Mouse (Mus musculus) liver, adult 2 months (tissue): ENCODE data around the gene Cbx4. TPM values are rescaled to one million over a fixed set of nuclear protein-coding genes. Genes with fewer than 3 reads are reported as not detected.

ENCODE experiments used
- DNase-seq: peaks from one replicate; pipeline ENCODE4 v3.0.0-alpha.2; 2011; ENCODE audit warnings: low read depth, low spot score; ENCODE audit errors: extremely low read depth
- H3K27ac ChIP-seq: fragments of 200-500 bp; replicated peaks from 2 replicates; pipeline ENCODE4 v1.5.1; 2012; ENCODE audit warnings: low read depth, mild to moderate bottlenecking, control low read depth, inconsistent platforms, low read length; ENCODE audit not compliant: insufficient read depth
- H3K27me3 ChIP-seq: fragments of 200-500 bp; 2 replicates; pipeline ENCODE4 v1.6.1; 2012; ENCODE audit warnings: mild to moderate bottlenecking, moderate library complexity, low read length, inconsistent platforms; ENCODE audit not compliant: control insufficient read depth, insufficient read depth
- H3K36me3 ChIP-seq: fragments of 200-500 bp; 2 replicates; pipeline ENCODE4 v1.6.1; 2012; ENCODE audit warnings: low read length, inconsistent platforms; ENCODE audit not compliant: control insufficient read depth, insufficient read depth
- H3K4me1 ChIP-seq: fragments of 200-500 bp; 2 replicates; pipeline ENCODE4 v1.6.1; 2011; ENCODE audit warnings: low read length; ENCODE audit not compliant: control insufficient read depth, insufficient read depth
- H3K4me3 ChIP-seq: fragments of 200-500 bp; 2 replicates; pipeline ENCODE4 v1.5.1; 2011; ENCODE audit warnings: low read depth, mild to moderate bottlenecking, control low read depth, low read length, moderate library complexity; ENCODE audit not compliant: insufficient read depth
- H3K79me2 ChIP-seq: fragments of 200-500 bp; 2 replicates; pipeline ENCODE4 v1.6.1; 2012; ENCODE audit warnings: inconsistent platforms, mild to moderate bottlenecking, low read length, moderate library complexity; ENCODE audit not compliant: control insufficient read depth, insufficient read depth
- H3K9ac ChIP-seq: fragments of 200-500 bp; 2 replicates; pipeline ENCODE4 v1.6.1; 2012; ENCODE audit warnings: low read depth, mild to moderate bottlenecking, control low read depth, inconsistent platforms, low read length
- CTCF ChIP-seq: fragments of 200-500 bp; IDR thresholded peaks from 2 replicates; pipeline ENCODE4 v1.5.1; 2011; ENCODE audit warnings: low read depth, low read length, control low read depth
- POLR2A ChIP-seq: fragments of 200-500 bp; IDR thresholded peaks from 2 replicates; pipeline ENCODE4 v1.6.1; 2011; ENCODE audit warnings: low read length, control low read depth; ENCODE audit not compliant: insufficient read depth; ENCODE audit errors: extremely low read depth
- WGBS: fragments of 180-500 bp; shearing (Covaris S2); methylation state at CpG from one replicate; pipeline ENCODE4 v1.1.7; 2018; 5-methylcytosine and 5-hydroxymethylcytosine counted together
- polyA plus RNA-seq: library from polyadenylated mRNA; depleted of rRNA; stranded (reverse); fragments of >200 nt; gene quantifications from 2 replicates; pipeline ENCODE4 v1.2.3, GENCODE M21; 2012
- total RNA-seq: library from RNA; depleted of rRNA; stranded (reverse); fragments of >200 nt; gene quantifications from 2 replicates; pipeline ENCODE4 v1.2.3, GENCODE M21; 2014

Gene Cbx4
- total and polyA plus RNA-seq, 2 experiments = 2.9 to 8.2 TPM

GRCm38 (mm10) chr11:119130081-119130765, 44.2 kb upstream of the Cbx4 start:
- Histone ChIP-seq H3K4me3 (no peak overlapping the region), H3K9ac (no peak overlapping the region), H3K36me3 (no peaks in the 10 kb centered on the region), H3K79me2 (no peaks in the 10 kb centered on the region), H3K27me3 (no peaks in the 10 kb centered on the region), H3K27ac (no peak overlapping the region), H3K4me1 (peaks cover 28% of the 10 kb centered on the region)
- 25% methylated on average over 22 of the region's 24 CpGs for WGBS
- TF ChIP-seq CTCF (no peak), POLR2A (no peak)
- DNase-seq = peak; percentile 30

- Histone ChIP-seq H3K27ac (no peak overlapping the region), H3K36me3 (no peaks in the 10 kb centered on the region), H3K9ac (no peak overlapping the region), H3K4me3 (no peak overlapping the region), H3K27me3 (no peaks in the 10 kb centered on the region), H3K79me2 (no peaks in the 10 kb centered on the region), H3K4me1 (peaks cover 28% of the 10 kb centered on the region)
- TF ChIP-seq CTCF (no peak), POLR2A (no peak)
- WGBS = 79% methylated on average over 18 of the region's 18 CpGs
- no peak for DNase-seq
Observed at GRCm38 (mm10) chr11:119129281-119130058, 43.4 kb upstream of the Cbx4 start.

GRCm38 (mm10) chr11:119128668-119129280, 42.8 kb upstream of the Cbx4 start:
- no peak overlapping the region; the same call in 1 of the 2 replicates for H3K27ac ChIP-seq
- H3K79me2 ChIP-seq = no peaks in the 10 kb centered on the region
- no peaks in the 10 kb centered on the region for H3K36me3 ChIP-seq
- 80% methylated on average over 11 of the region's 11 CpGs for WGBS
- peaks cover 27% of the 10 kb centered on the region for H3K4me1 ChIP-seq
- H3K4me3 ChIP-seq = no peak overlapping the region
- H3K9ac ChIP-seq = no peak overlapping the region
- TF ChIP-seq POLR2A (no peak), CTCF (no peak)
- DNase-seq = no peak
- no peaks in the 10 kb centered on the region for H3K27me3 ChIP-seq

GRCm38 (mm10) chr11:119127686-119128473, 41.9 kb upstream of the Cbx4 start:
- H3K9ac ChIP-seq = peak overlapping the region; percentile 39
- WGBS = 24% methylated on average over 9 of the region's 9 CpGs
- H3K27me3 ChIP-seq = no peaks in the 10 kb centered on the region
- H3K27ac ChIP-seq = peak overlapping the region; percentile 73
- H3K79me2 ChIP-seq = no peaks in the 10 kb centered on the region
- TF ChIP-seq CTCF (no peak), POLR2A (no peak)
- H3K4me3 ChIP-seq = no peak overlapping the region
- DNase-seq = peak; percentile 94
- H3K36me3 ChIP-seq = no peaks in the 10 kb centered on the region
- H3K4me1 ChIP-seq = peaks cover 22% of the 10 kb centered on the region

- Histone ChIP-seq H3K4me3 (peak overlapping the region; percentile 29; the same call in 1 of the 2 replicates), H3K36me3 (no peaks in the 10 kb centered on the region), H3K4me1 (peaks cover 22% of the 10 kb centered on the region), H3K9ac (peak overlapping the region; percentile 39; the same call in 1 of the 2 replicates), H3K27ac (peak overlapping the region; percentile 73), H3K27me3 (no peaks in the 10 kb centered on the region), H3K79me2 (no peaks in the 10 kb centered on the region)
- DNase-seq = peak; percentile 88
- 10% methylated on average over 12 of the region's 12 CpGs for WGBS
- no peak for TF ChIP-seq CTCF
- TF ChIP-seq POLR2A = no peak
Observed at GRCm38 (mm10) chr11:119127147-119127546, 41.1 kb upstream of the Cbx4 start.
